Mouse (Mus musculus) urinary bladder, postnatal 25 days (tissue): ENCODE data around the gene Pid1.

ENCODE experiments used
- DNase-seq: peaks from one replicate; pipeline ENCODE4 v3.0.0; 2022; ENCODE audit warnings: low spot score

The Pid1 gene

DNA sequence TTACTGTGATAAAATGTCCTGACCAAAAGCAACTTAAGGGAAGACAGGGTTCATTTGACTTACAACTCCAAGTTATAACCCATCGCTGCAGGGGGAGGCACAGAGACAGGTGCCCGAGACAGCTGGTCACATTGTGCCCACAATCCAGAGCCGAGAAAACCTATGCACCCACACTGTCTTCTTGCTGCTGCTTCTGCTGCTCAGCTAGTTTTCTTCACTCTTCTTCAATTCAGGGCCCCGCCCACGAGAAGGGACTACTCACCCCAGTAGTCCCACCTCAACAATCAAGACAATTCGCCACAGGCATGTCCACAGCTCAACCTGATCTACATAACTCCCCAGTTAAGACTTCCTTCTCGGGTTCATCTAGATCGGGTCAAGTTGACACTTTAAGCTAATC, at the start of gene Pid1:
Pid1 (minus strand) TSS at position 214 of the 400 bp plus-strand sequence.
- no peak for DNase-seq

DNA sequence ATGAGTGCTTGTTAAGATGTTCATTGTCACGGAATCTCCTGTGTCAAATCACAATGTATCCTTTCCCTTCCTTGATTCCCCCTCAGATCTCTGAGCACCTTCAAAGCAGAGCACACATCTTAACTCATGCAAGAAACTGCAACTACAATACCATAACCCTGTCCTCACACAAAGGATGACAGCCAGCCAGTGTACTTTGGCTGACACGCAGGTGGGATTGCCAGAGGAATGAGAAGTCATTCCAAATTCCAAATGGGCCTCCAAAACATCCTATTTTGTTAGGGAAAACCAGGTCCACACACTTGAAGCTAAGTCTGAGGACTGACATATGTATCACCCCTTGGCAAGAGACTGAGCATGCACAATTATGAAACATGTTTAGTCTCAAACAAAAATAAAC, 45.5 kb upstream of the Pid1 start:
- no peak for DNase-seq

DNA sequence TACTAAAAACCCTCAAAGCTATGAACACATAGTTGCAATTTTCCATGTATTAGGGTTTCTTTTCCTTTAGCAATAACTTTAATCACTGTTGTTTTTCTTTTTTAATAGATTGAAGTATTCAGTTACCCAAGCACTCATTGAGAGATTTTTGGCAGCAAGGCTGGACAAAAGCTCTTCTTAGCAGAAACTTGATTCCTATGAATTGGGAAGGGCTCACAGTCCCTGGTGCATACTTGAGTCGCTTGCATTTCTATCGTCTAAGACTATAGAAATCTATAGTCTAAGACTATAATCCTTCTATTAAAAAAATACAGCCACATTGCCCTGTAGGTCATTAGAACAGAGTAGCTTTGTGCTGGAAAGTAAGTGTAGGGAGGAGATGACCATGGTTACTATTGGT, 44.9 kb upstream of the Pid1 start:
- DNase-seq: no peak

DNA sequence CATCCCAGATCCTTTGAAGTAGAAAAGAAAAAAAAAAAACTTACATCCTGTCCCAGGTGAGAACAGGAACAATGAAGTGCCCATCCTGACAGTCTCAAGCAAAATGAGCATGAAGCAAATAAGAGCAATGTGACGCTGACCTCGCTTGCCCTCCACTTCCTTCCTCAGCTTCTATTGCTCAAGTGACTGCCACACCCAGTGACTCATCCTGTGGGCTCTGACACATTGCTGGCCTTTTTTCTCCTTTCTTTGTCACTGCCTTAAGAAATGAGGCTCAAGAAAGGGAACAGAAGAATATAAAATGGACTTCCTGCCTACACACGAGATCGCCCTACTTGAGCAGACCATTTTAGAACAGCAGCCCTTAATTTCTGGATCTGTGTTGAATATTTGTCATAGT, 42.9 kb upstream of the Pid1 start:
- DNase-seq: peak; percentile 48

DNA sequence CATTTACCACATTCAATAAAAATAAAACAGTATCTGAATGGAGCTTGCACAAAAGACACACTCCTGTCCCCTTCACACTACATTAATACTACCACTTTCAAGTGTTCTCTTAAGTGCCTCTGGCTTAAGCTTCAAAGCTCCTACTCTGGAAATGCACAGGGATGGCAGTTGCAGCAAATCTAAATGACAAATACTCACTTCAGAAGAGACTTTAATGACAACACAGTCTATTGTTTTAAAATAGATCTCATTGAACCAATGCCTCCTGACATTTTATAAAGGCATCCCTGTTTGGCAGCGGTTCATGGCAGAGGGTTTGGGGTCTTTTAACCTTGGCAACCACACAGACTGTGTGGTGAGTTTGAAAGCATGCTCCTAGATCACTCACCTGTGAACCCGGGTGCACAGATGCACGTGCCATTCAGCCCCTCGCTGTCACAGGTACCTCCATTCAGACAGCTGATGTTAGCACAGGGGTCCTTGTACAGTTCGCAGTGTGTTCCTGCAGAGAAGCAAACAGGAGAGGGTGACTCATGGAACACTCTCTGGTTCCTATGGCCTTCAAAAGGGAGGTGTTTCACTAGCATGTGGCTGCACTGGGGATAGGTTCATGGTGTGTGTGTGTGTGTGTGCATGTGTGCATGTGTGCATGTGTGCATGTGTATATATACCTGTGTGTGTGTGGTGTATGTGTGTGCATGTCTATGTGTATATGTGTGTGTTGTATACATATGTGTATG, 41.7 kb upstream of the Pid1 start:
- DNase-seq: no peak

DNA sequence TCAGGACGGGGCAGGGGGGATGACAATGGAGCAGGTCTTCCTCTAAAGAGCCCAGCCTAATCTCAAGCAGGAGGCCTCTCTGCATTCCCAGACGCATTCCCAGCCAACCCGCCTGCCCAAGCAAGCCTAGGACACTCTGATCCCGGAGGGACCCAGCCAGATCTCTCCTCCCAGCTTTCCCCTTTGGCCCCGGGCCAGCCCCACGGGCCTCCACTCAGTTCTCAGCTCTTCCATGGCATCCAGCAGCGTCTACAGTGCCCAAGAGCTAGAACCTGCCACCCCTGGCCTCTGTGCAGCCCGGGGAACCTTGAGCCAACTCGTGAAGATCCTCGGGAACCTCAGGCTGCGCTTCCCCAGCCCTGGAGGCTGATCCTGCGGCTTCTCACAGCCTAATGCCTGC, 40.9 kb upstream of the Pid1 start:
- no peak for DNase-seq

DNA sequence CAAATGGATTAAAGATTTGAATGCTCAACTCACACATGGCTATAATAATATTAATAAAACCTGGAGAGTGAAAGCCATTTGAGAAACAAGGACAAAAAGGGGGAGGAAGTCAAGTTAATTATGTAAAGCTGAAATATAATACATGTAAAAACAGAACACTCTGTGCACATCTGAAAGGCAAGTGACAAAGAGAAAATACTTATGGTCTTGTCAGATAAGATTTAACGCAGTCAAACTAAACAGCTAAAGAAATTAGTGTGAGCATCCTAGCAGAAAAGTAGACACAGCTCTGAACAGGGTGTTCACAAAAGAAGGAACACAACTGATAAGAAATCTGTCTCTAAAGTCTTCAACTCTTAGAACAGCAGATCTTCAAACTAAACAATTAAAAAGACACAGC, 38.2 kb upstream of the Pid1 start:
- DNase-seq: no peak

DNA sequence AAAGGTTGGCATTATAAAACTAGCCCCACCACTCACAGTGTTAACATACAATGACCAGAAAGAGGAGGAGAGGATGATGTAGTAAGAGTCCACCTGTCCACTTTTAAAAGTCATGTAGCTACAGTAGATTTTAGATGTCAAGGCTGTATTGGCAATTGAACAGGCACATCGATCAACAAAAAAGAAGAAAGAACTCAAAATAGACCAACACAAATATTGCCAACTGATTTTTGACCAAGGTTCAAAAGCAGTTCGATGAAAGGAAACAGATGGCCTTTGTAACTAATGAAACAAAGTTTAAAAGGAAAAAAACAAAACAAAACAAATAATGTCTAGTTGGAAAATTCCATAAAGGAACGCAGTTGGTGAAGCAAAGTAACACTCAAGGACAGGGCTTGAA, 35.7 kb upstream of the Pid1 start:
- no peak for DNase-seq

DNA sequence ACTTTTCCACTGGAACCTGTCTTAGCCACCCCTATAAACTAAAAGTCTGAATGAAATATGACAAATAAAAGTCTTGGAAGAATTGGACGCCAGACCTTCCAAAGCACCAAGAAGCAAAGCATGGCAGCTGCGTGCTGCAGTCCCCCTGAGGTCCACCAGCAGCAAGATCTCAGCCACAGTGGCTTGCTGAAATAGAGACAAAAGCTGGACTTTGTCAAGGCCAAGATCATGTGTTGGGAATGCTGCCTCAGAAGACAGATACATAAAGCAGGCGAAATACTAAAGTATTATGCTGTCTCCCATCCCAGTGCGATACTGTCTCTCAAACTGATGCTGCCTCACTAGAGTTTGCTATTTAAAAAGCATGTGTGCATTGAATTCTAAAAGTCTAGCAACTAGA, 35.1 kb upstream of the Pid1 start:
- DNase-seq: no peak

DNA sequence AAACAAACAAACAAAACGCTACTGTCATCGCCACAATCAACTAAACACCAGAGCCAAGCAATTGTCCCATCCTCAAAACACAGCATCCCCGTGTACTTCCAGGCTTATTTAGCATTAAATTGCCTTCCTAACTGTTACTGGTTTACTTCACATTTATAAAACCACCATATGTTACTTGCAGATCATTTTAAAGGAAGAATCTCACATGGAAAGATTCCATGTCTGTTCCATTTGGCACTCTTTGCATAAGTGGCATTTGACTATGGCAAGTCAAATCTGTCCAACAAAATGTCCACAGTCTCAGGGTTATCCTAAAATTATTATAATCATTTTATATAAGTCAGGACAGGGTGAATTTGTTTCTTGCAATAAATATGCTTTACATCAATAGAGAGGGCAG, 32.8 kb upstream of the Pid1 start:
- no peak for DNase-seq

DNA sequence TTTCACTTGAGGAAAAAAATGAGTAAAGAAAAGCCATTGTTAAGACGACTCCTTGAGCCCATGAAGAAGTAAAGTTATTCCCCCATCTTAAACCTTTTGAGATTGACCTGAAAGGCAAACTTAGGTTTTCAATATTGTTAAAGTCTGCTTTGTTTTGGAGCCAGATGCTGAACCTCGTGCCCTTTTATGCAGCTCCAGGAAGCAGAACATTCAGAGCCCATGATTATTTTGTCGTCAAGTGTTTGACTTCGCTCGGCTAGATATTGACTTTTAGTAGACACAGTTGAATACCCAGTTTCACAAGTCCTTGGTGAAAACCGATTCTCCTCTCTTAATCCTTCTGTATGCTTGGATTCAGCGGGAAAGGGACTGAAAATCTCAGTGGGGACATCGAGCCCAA, 31.9 kb upstream of the Pid1 start:
- DNase-seq: no peak

DNA sequence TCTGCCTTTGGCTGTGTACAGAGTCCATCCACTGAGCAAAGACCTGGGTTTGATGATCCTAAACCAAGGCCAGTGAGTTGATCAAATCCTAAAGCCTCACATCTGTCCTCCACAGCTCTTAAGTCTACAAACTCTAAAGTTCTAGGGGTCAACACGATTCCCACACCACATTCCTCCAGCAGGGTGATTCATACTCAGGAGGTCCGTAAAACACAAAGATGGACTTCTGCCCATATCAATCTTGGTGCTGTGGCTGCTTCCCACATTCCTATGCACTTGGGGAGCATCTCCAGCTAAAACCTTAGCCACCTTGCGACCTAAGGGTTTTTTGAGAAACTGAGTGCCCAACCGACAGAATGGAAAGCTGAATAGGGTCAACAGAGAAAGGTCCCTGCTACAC, 27.0 kb upstream of the Pid1 start:
- DNase-seq: no peak

DNA sequence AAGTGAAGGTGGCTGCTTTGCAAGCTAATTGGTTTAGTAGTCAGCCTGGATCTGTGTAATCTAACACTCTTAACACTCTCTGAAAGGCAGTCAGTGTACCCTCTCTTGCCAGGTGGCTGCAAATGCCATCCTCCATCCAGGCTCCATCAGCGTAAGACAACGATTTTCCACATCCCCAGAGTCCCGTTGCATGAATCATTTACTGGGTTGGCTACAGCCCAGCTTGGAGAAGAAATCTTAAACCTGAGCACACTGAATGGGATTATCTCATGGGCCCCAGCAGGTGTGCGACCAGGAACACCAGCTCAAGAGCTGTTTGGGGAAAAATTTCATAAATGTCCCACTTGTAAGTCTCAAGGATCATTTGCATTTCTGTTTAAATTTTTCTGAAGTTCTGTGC, 23.6 kb upstream of the Pid1 start:
- DNase-seq: no peak

DNA sequence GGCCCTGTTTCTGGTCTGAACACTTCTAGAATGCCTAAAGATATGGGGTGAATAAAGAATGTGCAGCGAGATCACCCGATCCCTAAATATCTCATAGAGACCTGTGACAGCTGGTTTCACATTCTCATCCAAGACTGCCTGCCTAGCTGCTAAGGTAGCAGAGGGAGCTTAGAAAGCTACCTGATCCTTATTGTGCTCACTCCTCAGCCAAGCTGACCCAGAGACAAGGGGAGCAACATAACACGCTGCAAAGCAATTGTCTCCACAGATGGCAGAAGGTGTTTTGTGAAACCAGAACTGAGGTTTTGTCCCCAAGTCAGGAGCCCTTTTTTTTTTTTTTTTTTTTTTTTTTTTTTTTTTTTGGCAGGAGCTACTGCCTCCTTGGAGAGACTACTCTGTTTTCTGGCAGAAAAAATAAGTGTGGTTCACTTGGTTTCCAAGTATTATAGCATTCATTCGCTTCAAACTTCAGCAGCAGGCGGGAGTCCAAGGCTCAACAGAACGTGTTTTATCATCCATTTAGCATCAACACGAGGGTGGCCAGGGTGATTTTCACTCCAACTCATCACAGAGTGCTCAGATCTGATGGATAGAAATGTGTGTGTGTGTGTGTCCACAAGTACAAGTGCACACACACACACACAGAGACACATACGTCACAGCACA, 22.6 kb upstream of the Pid1 start:
- DNase-seq: no peak

DNA sequence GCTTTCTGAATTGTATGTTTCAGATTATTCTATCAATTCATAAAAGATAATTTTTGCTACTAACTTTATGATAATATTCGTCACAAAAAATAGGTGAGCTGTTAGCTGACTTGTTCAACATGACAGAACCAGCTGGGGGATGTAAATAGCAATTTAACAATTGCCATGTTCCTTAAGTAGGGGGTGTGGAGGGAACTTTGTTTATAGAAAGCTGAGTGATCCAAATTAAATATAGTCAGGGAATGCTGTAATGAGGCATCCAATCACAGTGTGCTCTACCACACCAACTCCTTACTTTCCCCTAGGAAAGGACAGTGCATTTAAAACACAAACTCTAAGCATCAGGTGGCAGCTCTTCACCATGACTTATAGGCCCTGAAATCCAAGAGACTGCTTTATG, 18.7 kb upstream of the Pid1 start:
- no peak for DNase-seq

DNA sequence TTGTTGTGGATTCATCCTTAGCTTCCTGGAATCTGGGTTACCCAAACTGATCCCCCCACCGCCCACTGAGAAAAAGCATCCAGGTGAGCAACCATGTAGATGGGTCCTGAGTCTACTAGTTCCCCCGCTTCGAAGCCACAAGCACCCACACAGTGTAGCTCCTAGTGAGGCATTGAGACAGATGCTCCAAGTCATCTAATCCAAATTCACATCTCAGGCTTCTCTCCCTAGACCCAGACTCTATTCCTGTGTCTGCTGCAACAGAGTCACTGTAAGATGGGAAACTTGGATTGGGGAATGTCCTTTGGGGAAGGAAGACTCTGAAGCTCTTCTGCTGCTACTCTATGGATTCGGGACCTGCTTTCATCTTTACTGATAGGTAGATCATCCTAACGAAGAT, 18.1 kb upstream of the Pid1 start:
- no peak for DNase-seq

DNA sequence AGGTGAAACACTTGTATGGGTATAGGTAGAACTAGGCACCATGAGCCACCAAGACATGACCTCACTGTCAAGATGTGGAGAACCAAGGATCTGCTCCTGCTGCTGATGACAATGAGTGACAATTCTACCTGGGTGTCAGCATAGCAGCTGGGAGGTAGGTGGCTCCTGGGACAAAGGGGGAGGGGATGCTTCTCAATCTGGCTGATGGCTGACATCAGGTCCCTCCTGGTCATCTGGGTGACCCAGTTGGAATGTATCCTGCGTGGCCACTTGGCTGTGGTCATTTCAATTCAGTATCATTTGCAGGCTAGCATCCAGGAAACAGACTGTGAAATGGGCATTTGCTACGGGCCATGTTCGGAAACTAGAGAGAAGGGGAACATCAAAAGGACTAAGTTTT, 16.9 kb upstream of the Pid1 start:
- no peak for DNase-seq

DNA sequence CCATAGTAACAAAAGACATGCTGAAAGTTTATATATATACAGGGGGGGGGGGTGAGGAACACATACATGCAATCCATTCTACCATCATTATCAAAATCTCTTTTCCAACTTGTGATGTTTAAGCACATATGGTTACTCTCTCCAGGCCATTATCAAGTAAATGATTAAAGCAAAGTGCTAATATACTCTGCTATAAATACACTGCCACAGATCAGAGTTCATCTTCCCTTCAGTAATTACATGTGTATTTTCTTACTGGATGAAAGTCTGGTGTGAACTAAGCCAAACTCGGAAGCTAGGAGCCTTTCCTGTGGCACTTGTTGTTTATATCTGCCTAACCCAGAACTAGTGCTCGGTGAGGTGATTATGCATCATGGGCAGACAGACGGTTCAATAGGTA, 3.8 kb upstream of the Pid1 start:
- no peak for DNase-seq

DNA sequence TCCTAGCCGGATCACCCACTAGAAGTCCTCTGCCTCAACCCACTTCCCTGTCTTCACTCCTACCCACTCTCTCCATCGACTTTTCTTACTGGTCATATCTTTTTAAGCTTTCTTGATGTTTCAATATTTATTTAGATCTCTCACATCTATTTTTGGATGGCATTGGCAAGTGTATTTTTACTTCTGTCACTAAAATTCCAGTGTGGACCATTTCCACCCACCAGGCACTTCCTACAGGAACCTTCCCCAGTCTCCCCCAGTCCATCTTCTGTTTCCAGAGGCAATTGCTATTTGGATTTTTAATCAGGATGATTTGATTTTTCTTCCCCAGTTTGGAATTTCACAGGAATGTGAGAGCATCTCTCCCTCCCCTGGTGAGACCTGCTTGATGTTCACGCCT, 2.6 kb upstream of the Pid1 start:
- DNase-seq: no peak

DNA sequence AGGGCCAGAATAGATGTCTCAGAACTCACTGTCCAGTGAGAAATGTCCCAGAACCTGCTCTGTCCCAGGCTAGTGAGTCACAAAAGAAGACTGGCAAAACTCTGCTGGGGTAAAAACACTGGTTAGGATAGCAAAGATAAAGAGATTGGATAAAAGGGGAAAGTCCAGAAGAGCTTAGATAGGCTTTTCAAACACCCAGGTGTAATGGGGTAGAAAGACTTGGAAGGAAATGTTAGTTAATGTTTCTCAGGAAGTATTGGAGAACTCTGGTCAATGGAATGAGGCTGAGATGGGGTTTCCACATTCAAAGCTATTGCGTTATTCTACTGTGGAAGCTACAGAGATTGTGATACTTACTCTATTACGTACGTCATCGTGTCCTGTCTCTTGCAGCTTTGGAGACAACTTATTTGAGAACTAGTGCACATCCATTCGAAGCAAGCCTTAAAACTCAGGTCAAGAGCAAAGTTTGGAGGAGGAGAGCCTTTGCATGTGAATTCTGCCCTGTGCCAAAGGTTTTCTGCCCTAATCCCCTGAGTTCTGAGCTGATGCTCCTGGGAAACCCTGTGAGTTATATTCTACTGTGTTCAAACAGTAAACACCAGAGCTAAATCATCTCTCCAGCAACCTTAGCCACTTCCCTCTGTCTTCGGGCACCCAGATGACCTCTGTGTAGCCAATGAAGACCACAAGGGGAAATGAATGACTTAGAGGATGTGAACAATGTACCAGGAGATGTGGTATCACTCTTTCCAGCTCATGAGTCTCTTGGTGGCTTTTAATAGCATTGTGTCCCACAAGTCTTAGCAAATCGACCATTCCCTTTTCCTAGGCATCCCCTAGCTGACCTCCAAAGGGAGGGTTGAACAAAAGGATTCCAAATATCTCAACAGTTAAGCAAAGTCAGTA, 1.0 kb downstream of the Pid1 start:
- DNase-seq: no peak

DNA sequence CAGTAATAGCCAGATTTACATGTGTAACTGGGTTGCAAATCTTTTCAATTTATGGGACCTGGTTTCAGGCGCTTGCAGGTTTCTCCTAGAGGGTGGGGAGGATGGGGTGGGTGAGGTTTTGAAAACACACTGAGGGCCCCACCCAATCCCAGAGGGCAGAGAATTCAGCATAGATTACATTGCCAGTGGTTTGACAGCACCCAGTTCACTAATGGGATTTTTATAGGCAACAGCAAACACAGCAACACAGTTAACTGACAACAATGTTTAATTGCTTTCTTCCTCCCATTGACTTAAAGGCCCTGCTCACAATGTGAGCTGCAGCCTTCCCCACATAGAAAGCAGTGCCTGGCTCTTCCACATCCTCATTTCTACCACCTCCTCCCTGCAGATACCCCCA, 1.8 kb downstream of the Pid1 start:
- no peak for DNase-seq

DNA sequence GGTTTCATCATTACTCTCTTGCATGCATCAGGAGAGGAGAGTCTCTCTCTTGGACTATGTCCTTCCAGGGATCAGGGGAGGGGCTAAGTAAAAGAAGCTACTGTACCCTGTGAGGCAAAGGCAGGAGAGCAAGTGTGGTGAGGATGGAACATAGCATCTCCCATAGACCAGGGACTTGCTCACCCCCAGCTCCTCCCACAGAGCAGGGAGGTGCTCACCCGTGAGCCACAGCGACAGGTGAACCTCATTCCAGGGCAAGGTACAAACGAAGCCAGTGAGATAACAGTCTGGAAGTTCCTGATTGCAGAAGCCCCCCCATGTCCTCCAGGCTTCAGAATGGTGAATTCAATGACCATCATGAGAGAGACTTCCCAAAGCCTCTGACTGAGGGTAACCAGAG, 2.6 kb downstream of the Pid1 start:
- DNase-seq: no peak
